Mouse (Mus musculus): Measurements from ENCODE around the gene Adam33.
"Not testable (repeated sequence)": the region's sequence is repeated elsewhere in the genome, so short reads cannot be mapped to it uniquely, and the experiment has no call there.

Gene Adam33

GRCm38 (mm10) chr2:131058672-131059071, 4.9 kb downstream of the Adam33 start:
- DNase-seq (ENCODE audit: extremely low read depth, low read depth) = no peak

GRCm38 (mm10) chr2:131056191-131056590, 7.4 kb downstream of the Adam33 start:
- no peak for DNase-seq (ENCODE audit: extremely low read depth, low read depth)

DNA sequence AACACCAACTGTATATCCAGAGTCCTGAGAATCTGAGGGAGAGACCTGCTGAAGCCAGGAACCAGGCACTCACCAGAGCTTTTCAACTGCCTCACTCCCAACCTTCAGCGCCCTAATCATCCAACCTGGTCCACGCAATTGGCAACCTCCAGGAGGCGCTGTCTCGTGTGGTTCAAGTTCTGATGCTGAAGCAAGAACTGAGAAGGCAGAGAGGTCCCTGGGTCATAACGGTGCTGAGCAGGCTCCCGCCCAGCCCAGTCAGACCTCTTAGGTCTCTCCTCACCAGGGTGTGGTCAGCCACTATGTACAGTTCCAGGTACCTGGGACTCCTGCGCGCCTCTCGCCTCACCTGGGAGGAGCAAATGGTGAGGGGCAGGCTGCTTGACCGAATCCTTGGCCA, 8.0 kb downstream of the Adam33 start:
- DNase-seq (ENCODE audit: extremely low read depth, low read depth) = no peak

DNA sequence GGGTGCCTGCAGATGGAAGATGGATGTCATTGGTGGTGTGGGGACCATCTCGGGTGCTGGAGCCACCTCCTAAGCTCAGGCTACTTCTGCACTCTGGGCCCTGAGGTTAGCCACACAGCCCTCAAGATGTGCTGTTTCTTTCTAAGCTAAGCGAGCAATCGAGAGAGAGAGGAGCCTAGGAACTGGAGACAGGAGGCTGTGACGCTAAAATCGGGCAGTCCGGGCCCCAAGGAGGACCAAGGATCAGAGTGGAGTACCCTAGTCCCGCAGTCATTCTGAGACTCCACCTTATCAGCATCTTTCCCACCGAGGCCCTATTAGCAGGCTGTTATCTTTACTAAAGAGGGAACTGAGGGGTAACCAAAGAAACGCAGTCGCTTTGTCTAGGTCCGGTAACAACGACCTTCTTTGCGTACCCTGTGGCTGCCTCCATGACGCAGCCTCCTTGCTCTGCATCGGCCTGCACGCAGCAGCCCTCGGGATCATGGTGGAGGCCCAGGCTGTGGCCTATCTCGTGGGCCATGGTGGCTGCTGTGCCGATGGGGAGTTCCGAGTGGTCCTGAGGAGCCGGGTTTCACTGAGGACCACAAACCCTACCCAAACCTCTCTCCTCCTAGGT, 8.9 kb downstream of the Adam33 start:
- no peak for DNase-seq (ENCODE audit: extremely low read depth, low read depth)

- no peak for DNase-seq (ENCODE audit: extremely low read depth, low read depth)
Measured at GRCm38 (mm10) chr2:131053851-131054645, 9.6 kb downstream of the Adam33 start.

GRCm38 (mm10) chr2:131052862-131053418, 10.7 kb downstream of the Adam33 start:
- DNase-seq (ENCODE audit: extremely low read depth, low read depth) = no peak

DNA sequence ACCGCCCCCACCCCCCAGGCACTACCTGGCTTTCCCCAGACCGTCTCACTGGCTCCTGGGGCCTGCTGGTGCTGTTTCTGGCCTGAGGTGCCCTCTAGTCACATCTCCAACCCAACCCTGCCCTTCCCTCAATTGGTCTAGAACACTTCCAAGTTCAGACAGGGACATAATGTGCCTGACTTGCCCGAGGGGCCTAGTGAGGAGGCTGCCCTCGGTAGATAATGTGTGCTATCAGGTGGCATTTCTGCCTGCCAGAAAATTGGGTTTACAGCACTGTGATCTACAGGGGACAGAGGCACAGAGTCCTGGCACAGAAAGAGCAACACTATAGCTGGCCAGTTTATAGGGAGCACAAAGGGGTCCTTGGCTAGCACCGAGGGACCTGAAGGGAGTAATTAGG, 11.6 kb downstream of the Adam33 start:
- no peak for DNase-seq (ENCODE audit: extremely low read depth, low read depth)

DNA sequence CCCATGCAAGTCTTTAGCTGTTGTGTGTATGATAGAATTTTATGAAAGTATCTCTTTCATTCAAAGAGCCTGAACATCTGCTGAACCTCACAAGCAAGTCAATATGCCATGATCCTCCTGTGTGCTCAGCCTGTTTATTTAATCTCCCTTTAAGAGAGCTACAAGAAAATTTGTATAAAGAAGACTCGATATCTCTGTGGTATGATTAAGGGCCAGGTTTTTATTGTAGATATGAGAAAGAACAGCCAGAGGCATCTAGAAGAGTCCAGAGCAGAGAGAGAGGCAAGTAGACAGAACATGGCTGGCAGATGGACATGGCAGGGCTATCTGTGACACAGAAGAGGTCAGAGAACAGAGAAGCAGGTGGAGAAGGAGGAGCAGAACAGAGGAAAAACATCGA, 17.6 kb downstream of the Adam33 start:
- no peak for DNase-seq (ENCODE audit: extremely low read depth, low read depth)

DNA sequence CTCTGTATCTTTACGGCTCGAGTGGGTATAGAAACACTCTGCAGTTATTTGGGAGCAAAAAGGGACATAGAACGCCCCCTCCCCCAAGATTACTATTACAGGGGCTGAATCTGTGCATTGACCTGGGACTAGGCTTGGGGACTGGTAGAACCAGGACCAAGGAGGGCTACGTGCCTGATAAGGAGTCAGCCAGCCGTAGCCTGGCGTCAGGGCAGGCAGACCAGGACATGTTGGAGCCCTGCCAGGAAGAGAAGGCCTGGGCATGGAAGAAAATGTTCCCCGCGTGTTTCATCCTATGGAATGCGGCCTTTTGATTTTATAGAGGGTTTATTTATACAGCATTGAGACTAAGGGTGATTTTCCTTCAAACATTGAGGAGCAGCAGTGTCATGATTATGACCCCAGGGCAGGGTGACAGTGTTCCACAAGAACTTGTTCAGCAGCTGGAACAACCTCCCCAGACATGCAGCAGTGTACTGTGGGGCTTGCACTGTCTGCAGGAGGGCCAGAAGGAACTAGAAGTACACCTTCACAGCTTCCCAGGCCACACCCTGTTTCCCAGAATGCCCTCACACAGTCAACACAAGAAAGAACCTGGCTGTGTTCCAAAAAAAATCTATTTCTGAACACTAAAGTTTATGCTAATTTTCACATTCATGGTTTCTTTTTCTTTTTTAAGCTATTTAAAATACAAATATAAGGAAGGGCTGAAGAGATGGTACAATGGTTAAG, 18.5 kb downstream of the Adam33 start:
- peak; percentile 41 for DNase-seq (ENCODE audit: extremely low read depth, low read depth)

DNA sequence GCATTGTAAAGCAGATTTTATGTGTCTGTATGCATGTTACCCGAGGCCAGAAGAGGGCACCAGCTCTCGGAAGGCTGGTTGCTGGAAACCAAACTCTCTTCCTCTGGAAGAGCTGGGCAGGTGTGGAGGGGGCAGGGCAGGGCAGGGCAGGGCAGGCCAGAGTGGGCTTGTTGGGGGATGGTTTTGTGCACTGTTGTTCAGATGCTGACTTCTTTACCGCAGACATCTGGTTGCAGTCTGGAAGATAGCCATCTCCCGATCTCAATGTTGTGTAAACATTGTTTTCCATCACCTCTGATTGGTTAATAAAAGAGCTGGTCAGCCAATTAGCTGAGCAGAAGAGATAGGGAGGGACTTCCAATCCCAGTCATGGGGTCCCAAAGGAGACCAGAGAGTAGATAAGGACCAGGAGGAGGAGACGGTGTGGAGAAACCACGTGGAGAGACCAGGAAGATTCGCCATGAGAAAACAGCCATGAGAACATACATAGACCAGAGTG, 19.2 kb downstream of the Adam33 start:
- DNase-seq (ENCODE audit: extremely low read depth, low read depth) = no peak

- DNase-seq (ENCODE audit: extremely low read depth, low read depth) = no peak
Measured at GRCm38 (mm10) chr2:131042988-131043387, 20.6 kb downstream of the Adam33 start, which contains the start of gene Gfra4. Gfra4 (minus strand) TSS chr2:131043088.

GRCm38 (mm10) chr2:131040854-131041825, 22.5 kb downstream of the Adam33 start:
- DNase-seq (ENCODE audit: extremely low read depth, low read depth) = no peak

- no peak for DNase-seq (ENCODE audit: extremely low read depth, low read depth)
Measured at GRCm38 (mm10) chr2:131038675-131039074, 24.9 kb downstream of the Adam33 start.

DNA sequence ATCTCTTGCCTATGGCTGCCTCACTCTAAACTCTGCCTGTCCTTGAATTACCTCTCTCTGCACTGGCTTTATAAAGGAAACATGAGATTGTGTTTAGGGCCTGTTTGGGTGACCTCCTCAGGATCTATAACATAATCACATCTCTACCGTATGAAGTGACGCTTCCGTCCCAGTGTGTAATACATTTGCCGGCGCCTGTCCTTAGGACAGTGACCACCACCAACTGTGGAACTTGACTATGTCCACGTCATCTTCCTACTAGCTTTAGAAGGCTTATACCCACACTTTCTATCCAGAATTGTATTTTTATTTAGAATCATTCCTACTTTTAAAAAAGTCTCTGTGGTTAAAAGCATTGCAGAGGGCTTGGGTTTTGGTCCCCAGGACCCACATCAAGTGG, 25.4 kb downstream of the Adam33 start:
- no peak for DNase-seq (ENCODE audit: extremely low read depth, low read depth)

DNA sequence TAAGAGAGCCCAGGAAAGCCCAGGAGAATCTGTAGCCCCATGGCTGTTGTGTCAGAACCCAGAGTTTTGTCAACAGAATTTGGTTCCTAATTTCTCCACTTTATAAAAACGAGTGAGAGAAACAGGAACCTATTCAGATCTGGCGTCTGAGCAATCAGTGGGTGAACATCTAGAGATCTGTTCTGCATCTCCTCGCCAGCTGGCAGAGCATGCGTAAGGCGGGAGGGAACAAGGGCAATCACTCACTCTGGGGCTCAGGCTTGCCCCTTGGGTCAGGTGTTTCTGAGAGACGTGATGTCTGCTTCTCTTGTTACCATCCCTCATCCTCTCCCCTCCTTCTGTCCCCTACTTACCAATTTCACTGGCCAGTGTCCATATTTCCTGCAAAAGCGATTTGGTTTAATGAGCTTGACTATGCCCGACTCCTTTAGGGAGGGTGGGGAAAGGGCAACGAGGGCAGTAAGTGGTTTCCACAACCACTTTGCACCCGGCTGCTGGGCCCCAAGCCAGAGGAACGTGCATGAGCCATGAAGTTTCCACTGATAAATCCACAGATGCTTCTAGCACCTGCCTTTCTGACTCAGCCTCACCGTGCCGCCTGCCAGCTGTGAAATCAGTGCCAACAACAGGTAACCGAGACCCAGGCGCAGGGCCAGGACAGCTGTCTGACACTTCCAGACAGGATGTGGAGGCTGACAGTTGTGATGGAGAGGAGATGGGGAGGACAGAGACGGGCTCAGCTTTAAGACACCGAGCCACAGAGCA, 26.2 kb downstream of the Adam33 start:
- DNase-seq (ENCODE audit: extremely low read depth, low read depth) = no peak

GRCm38 (mm10) chr2:131036757-131037156, 26.9 kb downstream of the Adam33 start:
- no peak for DNase-seq (ENCODE audit: extremely low read depth, low read depth)

DNA sequence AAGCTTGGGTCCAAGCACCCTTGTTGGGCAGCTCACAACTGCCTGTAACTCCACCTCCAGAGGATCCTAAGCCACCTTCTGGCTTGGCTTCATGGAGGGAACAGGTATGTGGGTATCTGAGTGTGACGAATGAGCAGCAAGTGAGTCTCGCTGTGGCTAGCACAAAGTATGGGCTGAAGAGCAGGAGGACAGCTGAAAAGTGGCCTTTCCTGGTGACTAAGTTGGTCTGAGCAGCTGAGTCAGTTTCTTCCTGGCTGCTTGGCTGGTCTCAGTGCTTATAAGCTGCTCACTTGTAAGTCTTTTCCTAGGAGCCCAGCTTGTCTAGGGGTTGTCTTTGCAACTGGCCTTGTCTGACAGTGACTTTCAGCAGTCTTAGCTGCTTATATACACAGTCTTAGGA, 27.3 kb downstream of the Adam33 start:
- DNase-seq (ENCODE audit: extremely low read depth, low read depth) = no peak

GRCm38 (mm10) chr2:131031406-131031805, 32.2 kb downstream of the Adam33 start:
- not testable (repeated sequence) for DNase-seq (ENCODE audit: extremely low read depth, low read depth)

DNA sequence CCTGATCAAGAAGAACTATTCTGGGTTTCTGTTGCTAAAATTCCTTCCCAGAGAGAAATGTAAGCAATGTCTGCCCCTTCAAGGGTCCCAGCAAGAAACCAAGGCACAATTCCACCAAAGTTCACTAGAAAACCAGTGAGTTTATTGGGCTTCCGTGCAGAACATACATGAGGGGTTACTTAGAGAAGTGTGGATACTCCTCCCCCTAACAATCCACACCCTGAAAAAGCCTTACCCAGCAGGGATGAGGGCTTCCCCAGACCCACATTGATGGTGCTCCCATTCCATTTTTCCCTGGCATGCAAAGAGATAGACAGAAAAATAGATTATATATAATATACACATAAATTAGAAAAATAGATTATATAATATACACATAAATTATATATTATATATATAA, 32.6 kb downstream of the Adam33 start:
- no peak for DNase-seq (ENCODE audit: extremely low read depth, low read depth)

DNA sequence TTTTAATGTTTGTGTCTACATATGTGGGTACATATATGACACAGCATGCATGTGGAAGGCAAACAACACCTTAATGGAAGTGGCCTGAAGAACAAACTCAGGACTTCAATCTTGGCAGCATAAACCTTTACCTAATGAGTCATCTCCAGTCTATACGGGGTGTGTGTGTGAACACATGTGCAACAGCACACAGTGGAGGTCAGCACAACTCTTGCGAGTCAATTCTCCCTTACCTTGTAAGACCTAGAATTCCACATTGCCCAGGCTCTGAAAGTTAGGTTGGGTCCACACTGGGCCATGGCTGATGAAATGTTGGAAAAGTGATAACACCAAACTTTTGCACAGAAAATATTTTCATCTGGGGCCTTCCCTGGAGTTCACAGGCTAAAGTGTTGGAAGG, 33.1 kb downstream of the Adam33 start:
- DNase-seq (ENCODE audit: extremely low read depth, low read depth) = no peak
